Mouse (Mus musculus): Measurements from ENCODE around the gene Pclo. TPM values are rescaled to one million over a fixed set of nuclear protein-coding genes. Genes with fewer than 3 reads are reported as not detected.
A peak's percentile ranks its signal among the peaks of the same experiment; 100 is the strongest.

Gene Pclo
- polyA plus RNA-seq, 1 experiment: 62.4 TPM

DNA sequence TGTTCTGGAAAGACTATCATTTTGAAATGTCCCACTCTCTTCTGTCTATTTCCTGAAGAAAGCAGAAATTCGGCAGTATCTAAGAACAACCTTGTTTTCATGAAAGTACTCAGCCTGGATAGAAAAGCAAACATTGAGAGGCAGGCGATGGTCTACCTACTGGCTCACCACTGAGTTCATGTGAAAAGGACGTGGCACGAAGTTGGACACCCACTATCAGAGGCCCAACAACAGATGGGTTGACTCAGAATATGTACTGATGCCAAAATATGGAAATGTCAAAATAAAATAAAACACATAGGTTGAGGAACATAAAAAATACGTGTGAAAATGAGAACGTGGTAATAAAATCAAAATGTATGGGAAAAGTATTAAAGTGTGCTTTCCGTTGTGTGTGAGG is 106.4 kb downstream of the Pclo start:
- peak; percentile 55 to 88 for DNase-seq

DNA sequence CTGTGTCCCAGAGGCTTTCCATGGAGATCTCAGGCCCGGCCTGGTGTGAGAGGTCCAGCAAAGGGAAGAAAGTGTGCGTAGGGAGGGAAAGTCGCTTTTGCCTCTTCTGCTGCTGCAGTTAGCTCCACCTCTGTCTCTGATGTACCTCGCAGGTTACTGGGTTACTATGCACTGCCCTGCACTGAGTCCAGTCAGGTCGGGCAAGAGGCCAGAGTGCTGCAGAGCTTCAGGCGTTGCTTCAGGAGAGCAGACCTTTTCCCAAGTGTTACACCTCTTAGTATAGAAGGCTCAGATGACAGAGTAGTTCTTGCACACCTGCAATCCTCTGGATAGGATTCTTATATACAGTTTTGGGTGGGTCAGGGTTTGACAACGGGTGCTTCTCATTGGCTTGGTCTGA is 108.6 kb downstream of the Pclo start:
- Histone ChIP-seq H3K4me1 (ENCODE audit: control insufficient read depth, insufficient read depth, low read length) (no peaks in the 10 kb centered on the region; the same call in 1 of the 2 replicates), H3K27ac (ENCODE audit: insufficient read depth, low read length) (peak overlapping the region; percentile 1; the same call in 1 of the 2 replicates), H3K4me3 (replicated peaks; ENCODE audit: insufficient read depth, low read depth, low read length) (no peak overlapping the region), H3K27me3 (ENCODE audit: control insufficient read depth, insufficient read depth, low read length) (no peaks in the 10 kb centered on the region)
- no peak for TF ChIP-seq POLR2A (IDR thresholded peaks at IDR 0.05; ENCODE audit: borderline replicate concordance, insufficient read depth, low read length)
- TF ChIP-seq CTCF (IDR thresholded peaks at IDR 0.05; ENCODE audit: borderline replicate concordance, insufficient read depth, low read depth, low read length): no peak
- DNase-seq: peak; percentile 62 to 68
- WGBS: 55% methylated on average over 7 of the region's 7 CpGs

More for the DNA sequence above, 106.4 kb downstream of the Pclo start:
- Histone ChIP-seq H3K4me3 (replicated peaks; ENCODE audit: insufficient read depth, low read depth, low read length) (no peak overlapping the region), H3K27me3 (ENCODE audit: control insufficient read depth, insufficient read depth, low read length) (no peaks in the 10 kb centered on the region), H3K4me1 (ENCODE audit: control insufficient read depth, insufficient read depth, low read length) (no peaks in the 10 kb centered on the region; the same call in 1 of the 2 replicates), H3K27ac (ENCODE audit: insufficient read depth, low read length) (no peak overlapping the region)
- no peak for TF ChIP-seq CTCF (IDR thresholded peaks at IDR 0.05; ENCODE audit: borderline replicate concordance, insufficient read depth, low read depth, low read length)
- 0 out of 2 replicates have a peak, but pooled peaks have one; percentile 13 for TF ChIP-seq POLR2A (IDR thresholded peaks at IDR 0.05; ENCODE audit: borderline replicate concordance, insufficient read depth, low read length)
- WGBS: 15% methylated on average over 7 of the region's 7 CpGs

DNA sequence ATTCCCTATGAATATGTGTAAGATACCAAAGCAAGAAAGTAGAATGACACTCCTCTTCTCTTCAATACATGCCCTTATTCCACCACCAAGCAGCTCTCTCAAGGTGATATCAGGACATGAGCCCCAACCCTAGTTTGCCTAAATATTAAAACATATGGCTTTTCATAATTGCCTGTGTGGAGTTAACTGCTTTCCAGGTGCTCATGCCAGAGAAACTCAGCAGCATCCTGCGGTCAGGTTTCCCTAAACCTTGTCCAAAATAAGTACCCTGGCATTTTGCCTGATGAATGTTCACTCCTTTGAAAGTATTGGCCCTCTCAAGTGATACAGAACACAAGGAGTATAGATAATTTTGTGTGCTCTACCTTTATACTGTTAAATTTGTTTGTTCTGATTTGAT is 126.5 kb downstream of the Pclo start:
- H3K4me3 ChIP-seq (replicated peaks; ENCODE audit: insufficient read depth, low read depth, low read length): no peak overlapping the region
- no peak overlapping the region for H3K27ac ChIP-seq (ENCODE audit: insufficient read depth, low read length)
- TF ChIP-seq POLR2A (IDR thresholded peaks at IDR 0.05; ENCODE audit: borderline replicate concordance, insufficient read depth, low read length) (no peak), CTCF (IDR thresholded peaks at IDR 0.05; ENCODE audit: borderline replicate concordance, insufficient read depth, low read depth, low read length) (no peak)
- H3K4me1 ChIP-seq (ENCODE audit: control insufficient read depth, insufficient read depth, low read length): peaks cover 13% of the 10 kb centered on the region; the same call in 1 of the 2 replicates
- 2% methylated on average over 1 of the region's 1 CpGs for whole genome bisulfite sequencing
- peak; percentile 34 to 91 for DNase-seq
- no peaks in the 10 kb centered on the region for H3K27me3 ChIP-seq (ENCODE audit: control insufficient read depth, insufficient read depth, low read length)

DNA sequence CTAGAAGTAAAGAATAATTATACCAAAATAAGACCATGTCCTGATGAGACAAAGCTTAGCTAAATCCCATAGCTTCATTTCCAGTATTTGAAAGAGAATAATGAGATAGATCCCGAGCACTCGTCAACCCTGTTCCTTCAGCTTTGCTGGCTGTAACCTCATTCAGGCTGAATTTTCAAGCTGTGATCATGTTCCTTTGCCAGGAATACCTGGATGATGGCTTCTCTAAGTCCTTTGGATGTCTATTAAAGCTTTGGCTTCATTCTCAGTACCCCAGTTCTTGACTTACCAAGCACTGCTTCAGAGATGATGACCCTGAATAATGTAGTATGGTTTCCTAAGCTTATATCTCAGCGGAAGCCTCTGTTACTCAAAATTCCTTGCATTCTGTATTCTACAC is 131.1 kb downstream of the Pclo start:
- H3K4me3 ChIP-seq (replicated peaks; ENCODE audit: insufficient read depth, low read depth, low read length): no peak overlapping the region
- no peak for TF ChIP-seq CTCF (IDR thresholded peaks at IDR 0.05; ENCODE audit: borderline replicate concordance, insufficient read depth, low read depth, low read length)
- no peak for TF ChIP-seq POLR2A (IDR thresholded peaks at IDR 0.05; ENCODE audit: borderline replicate concordance, insufficient read depth, low read length)
- H3K27ac ChIP-seq (ENCODE audit: insufficient read depth, low read length): no peak overlapping the region
- H3K4me1 ChIP-seq (ENCODE audit: control insufficient read depth, insufficient read depth, low read length): peaks cover 11% of the 10 kb centered on the region; the same call in 1 of the 2 replicates
- no peaks in the 10 kb centered on the region for H3K27me3 ChIP-seq (ENCODE audit: control insufficient read depth, insufficient read depth, low read length)
- 26% methylated on average over 3 of the region's 3 CpGs for WGBS
- DNase-seq: peak; percentile 37 to 88

DNA sequence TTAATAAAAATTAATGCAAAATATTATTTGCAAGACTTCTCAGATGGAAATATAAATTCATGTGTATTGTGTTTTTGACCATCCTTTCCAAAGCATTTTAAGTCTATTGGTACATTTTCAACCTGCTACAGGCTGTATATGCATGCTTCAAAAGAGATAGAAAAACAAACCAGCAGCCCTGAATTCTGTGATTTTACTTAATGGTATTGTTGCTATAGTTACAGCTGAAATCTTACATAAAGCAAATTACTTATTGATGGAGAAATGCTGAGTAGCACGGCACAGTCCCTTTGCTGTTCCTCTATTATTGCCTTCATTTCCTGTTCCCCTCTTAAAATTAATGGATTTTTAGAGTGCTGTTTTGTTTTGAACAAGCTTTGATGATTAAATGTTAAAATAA is 145.9 kb downstream of the Pclo start:
- Histone ChIP-seq H3K27ac (ENCODE audit: insufficient read depth, low read length) (no peak overlapping the region), H3K4me3 (replicated peaks; ENCODE audit: insufficient read depth, low read depth, low read length) (no peak overlapping the region)
- 100% methylated on average over 1 of the region's 1 CpGs for WGBS

DNA sequence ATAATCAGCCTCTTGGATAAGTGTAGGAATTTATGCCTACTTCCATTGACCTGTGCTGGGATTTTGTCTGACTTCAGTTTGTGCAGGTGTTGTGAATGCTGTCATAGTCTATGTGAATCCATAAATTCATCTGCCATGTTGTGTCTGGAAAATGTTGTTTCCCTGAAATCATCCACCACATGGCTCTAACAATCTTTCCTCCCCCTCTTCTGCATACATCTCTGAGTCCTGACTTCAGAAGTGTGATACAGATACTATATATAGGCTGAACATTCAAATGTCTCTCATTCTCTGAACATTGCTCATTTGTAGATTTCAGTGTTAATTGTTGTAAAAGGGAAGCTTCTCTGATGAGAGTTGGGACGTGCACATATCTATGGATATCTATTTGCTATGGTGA is 147.5 kb downstream of the Pclo start:
- peaks cover 4% of the 10 kb centered on the region; the same call in 1 of the 2 replicates for H3K4me1 ChIP-seq (ENCODE audit: control insufficient read depth, insufficient read depth, low read length)
- 78% methylated on average over 1 of the region's 1 CpGs for WGBS
- no peak overlapping the region for H3K4me3 ChIP-seq (replicated peaks; ENCODE audit: insufficient read depth, low read depth, low read length)
- no peak for DNase-seq
- H3K27ac ChIP-seq (ENCODE audit: insufficient read depth, low read length): no peak overlapping the region
- no peak for TF ChIP-seq POLR2A (IDR thresholded peaks at IDR 0.05; ENCODE audit: borderline replicate concordance, insufficient read depth, low read length)
- no peak for TF ChIP-seq CTCF (IDR thresholded peaks at IDR 0.05; ENCODE audit: borderline replicate concordance, insufficient read depth, low read depth, low read length)
- no peaks in the 10 kb centered on the region for H3K27me3 ChIP-seq (ENCODE audit: control insufficient read depth, insufficient read depth, low read length)

More for the DNA sequence above, 145.9 kb downstream of the Pclo start:
- H3K4me1 ChIP-seq (ENCODE audit: control insufficient read depth, insufficient read depth, low read length): peaks cover 4% of the 10 kb centered on the region; the same call in 1 of the 2 replicates
- no peaks in the 10 kb centered on the region for H3K27me3 ChIP-seq (ENCODE audit: control insufficient read depth, insufficient read depth, low read length)
- TF ChIP-seq POLR2A (IDR thresholded peaks at IDR 0.05; ENCODE audit: borderline replicate concordance, insufficient read depth, low read length): no peak
- TF ChIP-seq CTCF (IDR thresholded peaks at IDR 0.05; ENCODE audit: borderline replicate concordance, insufficient read depth, low read depth, low read length): no peak
- DNase-seq: no peak

DNA sequence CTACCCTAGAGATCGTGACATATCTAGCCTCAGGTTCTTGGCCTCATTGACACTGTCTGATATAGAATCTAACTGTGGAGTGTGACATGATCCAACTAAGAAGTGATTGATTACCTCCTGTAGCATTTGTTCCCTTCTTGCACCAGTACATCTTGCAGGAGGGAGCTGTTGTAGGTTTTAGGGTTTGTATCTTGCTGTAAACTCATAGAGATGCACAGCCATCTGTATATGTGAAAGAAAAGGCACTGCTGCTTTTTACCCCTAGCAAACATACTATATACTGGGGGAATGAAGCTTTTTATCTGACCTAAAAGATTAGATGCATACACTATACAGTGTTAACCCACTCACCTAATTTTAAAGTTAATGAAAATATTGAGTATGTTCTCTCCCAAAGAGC is 147.9 kb downstream of the Pclo start:
- DNase-seq: no peak
- 92% methylated on average over 1 of the region's 1 CpGs for WGBS
- Histone ChIP-seq H3K27me3 (ENCODE audit: control insufficient read depth, insufficient read depth, low read length) (no peaks in the 10 kb centered on the region), H3K4me3 (replicated peaks; ENCODE audit: insufficient read depth, low read depth, low read length) (no peak overlapping the region), H3K27ac (ENCODE audit: insufficient read depth, low read length) (no peak overlapping the region), H3K4me1 (ENCODE audit: control insufficient read depth, insufficient read depth, low read length) (peaks cover 4% of the 10 kb centered on the region; the same call in 1 of the 2 replicates)
- no peak for TF ChIP-seq CTCF (IDR thresholded peaks at IDR 0.05; ENCODE audit: borderline replicate concordance, insufficient read depth, low read depth, low read length)
- TF ChIP-seq POLR2A (IDR thresholded peaks at IDR 0.05; ENCODE audit: borderline replicate concordance, insufficient read depth, low read length): no peak

DNA sequence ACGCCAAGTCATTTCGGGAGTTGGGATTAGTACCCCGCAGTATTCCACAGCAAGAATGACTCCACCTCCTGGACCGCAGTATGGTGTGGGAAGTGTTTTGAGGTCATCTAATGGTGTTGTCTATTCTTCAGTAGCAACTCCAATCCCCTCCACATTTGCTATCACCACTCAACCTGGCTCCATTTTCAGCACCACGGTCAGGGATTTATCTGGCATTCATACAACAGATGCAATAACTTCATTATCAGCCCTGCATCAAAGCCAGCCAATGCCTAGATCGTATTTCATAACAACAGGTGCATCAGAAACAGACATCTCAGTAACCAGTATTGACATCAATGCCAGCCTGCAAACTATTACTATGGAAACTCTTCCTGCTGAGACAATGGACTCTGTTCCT is 165.7 kb downstream of the Pclo start:
- TF ChIP-seq CTCF (IDR thresholded peaks at IDR 0.05; ENCODE audit: borderline replicate concordance, insufficient read depth, low read depth, low read length) (no peak), POLR2A (IDR thresholded peaks at IDR 0.05; ENCODE audit: borderline replicate concordance, insufficient read depth, low read length) (no peak)
- H3K4me1 ChIP-seq (ENCODE audit: control insufficient read depth, insufficient read depth, low read length): no peaks in the 10 kb centered on the region
- H3K4me3 ChIP-seq (replicated peaks; ENCODE audit: insufficient read depth, low read depth, low read length): no peak overlapping the region
- 88% methylated on average over 6 of the region's 6 CpGs for WGBS
- no peaks in the 10 kb centered on the region for H3K27me3 ChIP-seq (ENCODE audit: control insufficient read depth, insufficient read depth, low read length)
- no peak for DNase-seq
- no peak overlapping the region for H3K27ac ChIP-seq (ENCODE audit: insufficient read depth, low read length)
